Mouse (Mus musculus) bone marrow macrophage, adult 2 months (primary cell): ENCODE measurements at regions not wholly inside any gene's neighbourhood (a gene's known extent, or its start where the extent isn't known, plus 50 kb on each side); places are given as distances from the start of the nearest gene placed in this dataset.

Experiments
- H3K27ac ChIP-seq: 2 replicates; pipeline ENCODE4 v1.5.1; 2012; ENCODE audit warnings: low read depth, low read length; ENCODE audit not compliant: insufficient read depth
- H3K4me1 ChIP-seq: 2 replicates; pipeline ENCODE4 v1.6.1; 2012; ENCODE audit warnings: low read length; ENCODE audit not compliant: control insufficient read depth, insufficient read depth
- H3K4me3 ChIP-seq: 2 replicates; pipeline ENCODE4 v1.5.1; 2012; ENCODE audit warnings: mild to moderate bottlenecking, low read length, moderate library complexity; ENCODE audit not compliant: insufficient read depth
- CTCF ChIP-seq: IDR thresholded peaks from 2 replicates; pipeline ENCODE4 v1.5.1; 2012; ENCODE audit warnings: low read depth, mild to moderate bottlenecking, low read length, moderate library complexity
- POLR2A ChIP-seq: IDR thresholded peaks from 2 replicates; pipeline ENCODE4 v1.6.1; 2012; ENCODE audit warnings: mild to moderate bottlenecking, low read depth, low read length, borderline replicate concordance

GRCm38 (mm10) chr11:38397771-38398170, 1162.0 kb upstream of the Tenm2 start:
- H3K4me3 ChIP-seq, result no peak overlapping the region
- no peak for TF ChIP-seq CTCF
- TF ChIP-seq POLR2A, result no peak
- no peak overlapping the region for H3K27ac ChIP-seq
- no peaks in the 10 kb centered on the region for H3K4me1 ChIP-seq

- no peak overlapping the region for H3K27ac ChIP-seq
- no peaks in the 10 kb centered on the region for H3K4me1 ChIP-seq
- no peak overlapping the region for H3K4me3 ChIP-seq
- TF ChIP-seq POLR2A, result no peak
- TF ChIP-seq CTCF, result no peak
Observed at GRCm38 (mm10) chr11:38386958-38387357, 1151.2 kb upstream of the Tenm2 start.

GRCm38 (mm10) chr11:38346442-38346841, 1110.7 kb upstream of the Tenm2 start:
- no peak overlapping the region for H3K4me3 ChIP-seq
- no peak for TF ChIP-seq CTCF
- no peak for TF ChIP-seq POLR2A
- H3K4me1 ChIP-seq, result no peaks in the 10 kb centered on the region
- no peak overlapping the region for H3K27ac ChIP-seq

GRCm38 (mm10) chr11:38335411-38335810, 1099.6 kb upstream of the Tenm2 start:
- TF ChIP-seq POLR2A (no peak), CTCF (no peak)
- Histone ChIP-seq H3K4me1 (no peaks in the 10 kb centered on the region), H3K4me3 (no peak overlapping the region), H3K27ac (no peak overlapping the region)

- Histone ChIP-seq H3K4me1 (no peaks in the 10 kb centered on the region), H3K4me3 (no peak overlapping the region), H3K27ac (no peak overlapping the region)
- TF ChIP-seq POLR2A, result no peak
- no peak for TF ChIP-seq CTCF
Observed at GRCm38 (mm10) chr11:38297693-38298092, 1061.9 kb upstream of the Tenm2 start.

- TF ChIP-seq CTCF (no peak), POLR2A (no peak)
- Histone ChIP-seq H3K27ac (no peak overlapping the region), H3K4me1 (no peaks in the 10 kb centered on the region), H3K4me3 (no peak overlapping the region)
Observed at GRCm38 (mm10) chr11:38291289-38291688, 1055.5 kb upstream of the Tenm2 start.

GRCm38 (mm10) chr11:38280961-38281360, 1045.2 kb upstream of the Tenm2 start:
- no peaks in the 10 kb centered on the region for H3K4me1 ChIP-seq
- no peak overlapping the region for H3K27ac ChIP-seq
- TF ChIP-seq POLR2A (no peak), CTCF (no peak)
- H3K4me3 ChIP-seq, result no peak overlapping the region
